Mouse (Mus musculus) thymus, postnatal 14 days (tissue): ENCODE measurements around the gene Snapin.
A peak's percentile ranks its signal among the peaks of the same experiment; 100 is the strongest.

Experiments used
- DNase-seq: peaks from one replicate; pipeline ENCODE4 v3.0.0; 2021

Snapin gene

GRCm38 (mm10) chr3:90490696-90491256 is at the start of gene Snapin:
TSS of gene Snapin (minus strand) at chr3:90491033.
- DNase-seq = peak; percentile 96

- no peak for DNase-seq
These were observed 47.1 kb upstream of the Snapin start for GRCm38 (mm10) chr3:90537905-90538296.

GRCm38 (mm10) chr3:90537141-90537904 is 46.5 kb upstream of the Snapin start, which contains the start of gene S100a16:
TSS of gene S100a16 (plus strand) at chr3:90537254.
- DNase-seq = no peak

GRCm38 (mm10) chr3:90535446-90535845 is 44.6 kb upstream of the Snapin start:
- no peak for DNase-seq

- no peak for DNase-seq
These were observed 40.9 kb upstream of the Snapin start for GRCm38 (mm10) chr3:90531713-90532112.

- no peak for DNase-seq
These were observed 36.5 kb upstream of the Snapin start for GRCm38 (mm10) chr3:90527291-90527873.

GRCm38 (mm10) chr3:90526580-90526979 is 35.7 kb upstream of the Snapin start, which contains the start of gene S100a14:
TSS of gene S100a14 (plus strand) at chr3:90526856.
- DNase-seq = no peak

GRCm38 (mm10) chr3:90526076-90526475 is 35.2 kb upstream of the Snapin start:
- no peak for DNase-seq

- DNase-seq = peak; percentile 20
These were observed 34.6 kb upstream of the Snapin start for GRCm38 (mm10) chr3:90525421-90525820.

- no peak for DNase-seq
These were observed 26.9 kb upstream of the Snapin start for GRCm38 (mm10) chr3:90517711-90518110.

GRCm38 (mm10) chr3:90515789-90516188 is 25.0 kb upstream of the Snapin start:
- DNase-seq = no peak

GRCm38 (mm10) chr3:90515242-90515641 is 24.4 kb upstream of the Snapin start:
- DNase-seq = no peak

- DNase-seq = peak; percentile 72
These were observed 23.9 kb upstream of the Snapin start for GRCm38 (mm10) chr3:90514691-90515090.

- DNase-seq = peak; percentile 34
These were observed 23.2 kb upstream of the Snapin start, which contains the start of the genes S100a1 and S100a13 for GRCm38 (mm10) chr3:90513796-90514590. TSS of gene S100a1 (minus strand) at chr3:90514392. TSS of gene S100a13 (plus strand) at chr3:90514435.

- no peak for DNase-seq
These were observed 22.3 kb upstream of the Snapin start for GRCm38 (mm10) chr3:90512948-90513642.

GRCm38 (mm10) chr3:90512276-90512675 is 21.4 kb upstream of the Snapin start:
- DNase-seq = no peak

- DNase-seq = no peak
These were observed 18.9 kb upstream of the Snapin start for GRCm38 (mm10) chr3:90509747-90510123.

- peak; percentile 100 for DNase-seq
These were observed 18.3 kb upstream of the Snapin start, which contains the start of gene Chtop for GRCm38 (mm10) chr3:90508950-90509746. TSS of gene Chtop (minus strand) at chr3:90509498.

GRCm38 (mm10) chr3:90508287-90508949 is 17.6 kb upstream of the Snapin start:
- DNase-seq = no peak

GRCm38 (mm10) chr3:90506362-90506761 is 15.5 kb upstream of the Snapin start:
- DNase-seq = no peak

GRCm38 (mm10) chr3:90505216-90505615 is 14.4 kb upstream of the Snapin start:
- no peak for DNase-seq
